Mouse (Mus musculus) G1E-ER4 (cell line): ENCODE results near the gene Dnase1. TPM values are rescaled to one million over a fixed set of nuclear protein-coding genes. Genes with fewer than 3 reads are reported as not detected.

ENCODE experiments used
- GATA1 ChIP-seq: IDR thresholded peaks from one replicate; pipeline ENCODE4 v1.8.0; 2012; ENCODE audit warnings: low read length, inconsistent platforms
- polyA plus RNA-seq: library from polyadenylated mRNA; stranded (reverse); fragments of >175 nt; gene quantifications from 2 replicates; pipeline ENCODE4 v1.2.3, GENCODE M21; 2012

Dnase1 gene
- polyA plus RNA-seq, result not detected in 2 replicates

GRCm38 (mm10) chr16:4036807-4037206 is at the start of gene Dnase1:
Dnase1 (plus strand) TSS chr16:4036942.
- no peak for TF ChIP-seq GATA1

GRCm38 (mm10) chr16:3988410-3988809 is 48.3 kb upstream of the Dnase1 start:
- no peak for TF ChIP-seq GATA1

DNA sequence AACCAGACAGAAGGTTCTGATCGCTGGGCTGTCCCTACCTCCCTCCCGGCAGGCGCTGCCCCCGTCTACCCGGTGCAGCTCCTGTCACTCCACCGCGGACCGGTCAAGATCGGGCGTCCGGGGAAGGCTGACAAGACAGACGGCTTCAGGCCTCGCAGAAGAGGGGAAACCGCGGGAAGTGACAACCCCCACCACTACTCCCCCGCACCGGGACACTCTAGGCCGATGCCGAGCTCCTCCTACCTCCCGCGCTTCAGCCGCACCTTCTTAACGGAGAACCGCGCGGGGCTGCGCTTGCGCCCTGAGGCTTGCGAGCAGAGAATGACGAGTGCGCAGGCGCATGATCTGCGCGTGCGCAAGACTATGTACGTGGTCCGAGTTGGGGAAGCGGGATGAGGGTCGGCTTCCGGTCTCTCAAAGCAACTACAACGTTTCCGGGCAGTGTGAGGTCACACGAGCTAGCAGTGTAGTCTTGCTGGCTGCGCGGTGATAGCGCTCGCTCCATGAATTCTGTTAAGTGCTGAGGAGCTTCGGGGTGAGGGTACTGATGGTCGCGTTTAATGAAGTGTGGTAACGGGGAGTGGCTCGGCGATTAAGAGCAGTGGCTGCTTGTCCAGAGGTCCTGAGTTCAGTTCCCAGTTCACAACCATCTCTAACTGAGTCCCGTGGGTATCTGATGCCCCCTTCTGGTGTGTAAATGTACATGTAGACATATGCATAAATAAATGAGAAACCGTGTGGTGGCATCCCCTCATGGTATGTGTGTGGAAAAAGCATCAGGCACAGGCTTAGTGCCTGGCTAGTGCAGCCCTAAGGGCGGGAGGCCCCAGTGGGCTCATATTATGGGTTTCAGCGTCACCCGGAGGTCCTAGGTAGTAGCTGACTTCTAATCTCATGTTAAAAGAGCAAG is 33.0 kb upstream of the Dnase1 start, which contains the start of gene Slx4:
Gene Slx4, minus strand, starts transcription at position 282 of the 910 bp plus-strand sequence.
- TF ChIP-seq GATA1, result no peak

DNA sequence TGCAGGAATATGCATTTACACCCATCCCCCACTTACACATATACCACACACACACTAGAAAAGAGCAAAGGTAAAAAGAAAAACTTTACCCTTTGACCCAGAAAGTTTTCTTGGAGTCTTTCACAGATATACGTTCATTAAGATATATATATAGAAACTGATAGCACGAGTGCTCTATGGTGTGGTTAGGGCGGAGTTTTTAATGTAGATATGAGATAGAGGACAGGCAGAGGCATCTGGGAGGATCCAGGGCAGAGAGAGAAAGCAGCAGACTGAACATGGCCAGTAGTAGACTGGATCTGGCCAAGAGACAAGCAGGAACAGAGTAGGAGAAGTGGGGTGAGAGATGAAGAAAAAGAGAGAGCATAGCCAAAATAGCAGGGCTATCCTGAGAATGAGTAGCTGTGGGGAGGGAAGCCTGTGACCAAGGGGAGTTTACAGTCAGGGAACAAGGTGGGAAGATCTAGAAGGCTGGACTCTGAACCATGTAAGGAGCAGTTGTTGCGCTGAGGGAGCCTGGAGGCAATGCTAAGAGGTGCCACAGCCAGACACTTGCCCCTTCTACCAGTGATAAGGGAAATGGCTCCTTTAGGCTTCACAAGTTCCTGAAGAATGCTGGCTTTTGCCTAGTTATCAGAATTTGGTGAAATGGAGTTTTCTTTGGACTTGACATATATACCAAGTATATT is 23.7 kb upstream of the Dnase1 start:
- TF ChIP-seq GATA1, result no peak

- no peak for TF ChIP-seq GATA1
These were observed 22.6 kb upstream of the Dnase1 start for GRCm38 (mm10) chr16:4014040-4014668.

GRCm38 (mm10) chr16:4021241-4021640 is 15.5 kb upstream of the Dnase1 start:
- TF ChIP-seq GATA1, result no peak

DNA sequence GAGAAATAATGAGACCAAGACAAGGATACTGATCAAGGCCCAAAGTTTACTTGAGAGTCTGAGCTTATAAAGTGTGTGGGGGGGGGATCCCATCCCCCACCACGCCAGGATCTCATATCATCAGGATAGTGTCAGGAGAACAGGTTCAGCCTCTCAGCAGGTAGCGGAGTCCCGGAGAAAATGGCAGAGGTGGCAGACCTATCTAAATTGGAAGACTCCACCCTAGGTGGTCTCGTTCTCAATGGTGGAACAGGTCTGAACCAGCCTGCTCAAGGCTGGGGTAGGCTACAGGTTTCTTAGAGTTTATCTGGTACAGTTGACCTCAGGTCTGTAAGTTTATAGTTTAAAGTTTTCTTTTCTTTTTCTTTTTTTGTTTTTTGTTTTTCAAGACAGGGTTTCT is 14.0 kb upstream of the Dnase1 start:
- TF ChIP-seq GATA1, result no peak

DNA sequence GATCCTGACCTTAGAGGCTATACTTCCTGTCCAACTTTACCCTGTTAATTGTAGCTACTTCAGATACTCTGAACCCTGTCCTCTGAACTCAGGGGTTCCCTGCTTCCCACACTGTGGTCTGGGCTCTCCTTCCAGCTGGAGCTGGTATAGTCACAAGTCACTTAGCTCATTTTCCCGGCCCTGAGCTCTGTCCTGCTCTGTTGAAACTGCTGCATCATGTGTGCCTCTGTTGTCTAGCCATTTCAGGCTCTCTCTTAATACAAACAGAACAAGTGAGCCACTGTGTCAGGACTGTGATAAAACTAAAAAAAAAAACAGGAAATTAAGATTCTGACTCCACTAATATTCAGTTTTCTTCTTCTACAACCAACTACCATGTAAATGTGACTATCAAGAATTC is 10.1 kb upstream of the Dnase1 start:
- no peak for TF ChIP-seq GATA1

DNA sequence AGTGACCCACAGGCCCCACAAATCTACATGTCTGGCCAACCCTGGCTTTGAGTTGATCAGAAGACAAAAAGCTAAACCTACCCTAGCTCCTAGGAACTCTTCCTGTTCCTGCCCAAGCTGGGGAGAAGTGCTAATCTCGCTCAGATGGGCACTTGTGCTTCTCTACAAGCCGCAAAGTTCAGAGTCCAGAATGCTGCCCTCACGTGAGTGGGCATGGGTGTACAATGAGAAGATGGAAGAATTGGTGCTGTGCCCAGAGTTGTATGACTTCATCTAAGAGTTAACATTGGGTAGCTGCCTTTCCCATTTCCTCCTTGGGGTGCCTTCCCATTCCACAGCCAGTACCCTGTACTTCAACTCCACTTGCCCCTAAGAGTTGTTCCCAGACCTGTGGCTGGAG is 9.5 kb upstream of the Dnase1 start:
- no peak for TF ChIP-seq GATA1

DNA sequence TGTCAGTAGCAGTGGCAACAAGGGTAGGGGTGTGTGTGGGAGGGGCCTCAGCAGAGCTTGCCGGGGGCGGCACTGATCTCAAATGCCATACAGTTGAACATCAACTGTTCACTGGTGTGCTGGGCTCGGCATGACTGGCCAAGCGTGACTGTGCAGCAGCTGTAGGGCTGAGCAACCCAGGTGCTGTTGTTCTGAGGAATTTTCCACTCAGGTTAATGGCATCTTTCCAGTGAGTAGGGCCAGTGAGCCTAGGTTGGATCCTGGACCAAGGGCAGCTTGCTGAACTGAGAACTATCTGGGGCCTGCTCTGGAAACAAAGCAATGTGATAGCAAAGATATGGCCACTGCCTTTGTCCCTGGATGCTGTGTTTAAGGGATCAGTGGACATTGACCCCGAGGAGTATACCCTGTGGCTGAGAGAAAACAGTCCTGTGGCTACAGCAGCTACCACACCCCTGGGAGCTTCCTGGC is 7.3 kb upstream of the Dnase1 start:
- no peak for TF ChIP-seq GATA1

DNA sequence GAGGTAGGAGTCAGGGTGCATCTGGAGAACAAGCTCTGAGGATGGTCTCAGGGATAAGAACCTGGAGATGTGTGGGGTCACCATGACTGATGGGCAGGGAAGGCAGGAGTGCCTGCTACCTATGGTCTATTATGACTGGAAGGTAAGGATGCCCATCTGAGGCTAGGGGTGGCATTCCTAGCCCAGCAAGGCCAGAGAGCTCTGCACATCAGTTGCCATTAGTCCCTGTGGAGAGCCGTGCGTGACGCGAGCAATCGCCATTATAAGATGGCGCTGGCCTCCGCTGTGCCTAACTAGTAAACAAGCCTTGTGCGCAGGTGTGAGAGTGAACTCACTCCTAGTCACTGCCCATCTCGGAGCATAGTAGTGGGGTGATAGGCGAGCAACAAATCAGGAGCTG is 6.2 kb upstream of the Dnase1 start:
- TF ChIP-seq GATA1, result no peak

GRCm38 (mm10) chr16:4031441-4032274 is 5.1 kb upstream of the Dnase1 start:
- TF ChIP-seq GATA1, result no peak

DNA sequence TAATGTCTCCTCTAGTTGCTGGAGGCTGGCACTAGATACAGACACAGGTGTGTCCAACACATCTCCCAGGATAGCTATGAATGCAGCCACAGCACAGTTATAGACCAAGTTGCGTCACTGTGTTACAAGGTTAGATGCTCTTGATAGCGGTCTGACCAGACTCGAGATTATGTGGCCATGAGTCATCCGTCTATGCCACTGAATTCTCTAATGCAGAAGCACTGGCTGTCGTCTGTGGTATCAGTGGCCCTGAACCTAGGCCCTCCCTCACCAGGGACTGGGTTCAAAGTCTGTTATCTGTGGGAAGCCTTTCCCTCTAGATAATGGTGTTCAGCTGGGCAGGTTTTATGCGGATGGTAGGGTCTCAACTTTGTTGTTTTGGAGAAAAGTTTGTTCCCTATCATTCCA is 4.4 kb upstream of the Dnase1 start:
- TF ChIP-seq GATA1, result no peak

- TF ChIP-seq GATA1, result no peak
These were observed 2.8 kb upstream of the Dnase1 start for GRCm38 (mm10) chr16:4033971-4034370.

- no peak for TF ChIP-seq GATA1
These were observed 2.3 kb upstream of the Dnase1 start for GRCm38 (mm10) chr16:4034476-4034875.
